Mouse (Mus musculus) liver, embryonic 14 days (tissue): Measurements from ENCODE around the gene Anapc2. TPM values are rescaled to one million over a fixed set of nuclear protein-coding genes. Genes with fewer than 3 reads are reported as not detected.

Experiments
- polyA plus RNA-seq: library from polyadenylated mRNA; depleted of rRNA; stranded (reverse); fragments of >200 nt; gene quantifications from 2 replicates; pipeline ENCODE4 v1.2.3, GENCODE M21; 2012; rRNA removed

The Anapc2 gene
- polyA plus RNA-seq: 21.4 and 24.9 TPM in 2 replicates

GRCm38 (mm10) chr2:25271827-25272511 is at the start of gene Anapc2, which contains the start of gene Ssna1:
Gene Anapc2 (plus strand): TSS chr2:25272478.
Gene Ssna1 (minus strand): TSS chr2:25272438.

GRCm38 (mm10) chr2:25224492-25224765 is 47.8 kb upstream of the Anapc2 start, which contains the start of gene Tubb4b:
Gene Tubb4b (minus strand): TSS chr2:25224702.

GRCm38 (mm10) chr2:25234050-25234449 is 38.2 kb upstream of the Anapc2 start, which contains the start of gene Slc34a3:
Gene Slc34a3 (minus strand): TSS chr2:25234364.

GRCm38 (mm10) chr2:25236614-25237013 is 35.7 kb upstream of the Anapc2 start, which contains the start of gene Rnf224:
Gene Rnf224 (minus strand): TSS chr2:25236787.

GRCm38 (mm10) chr2:25242101-25242506 is 30.2 kb upstream of the Anapc2 start, which contains the start of the genes Rnf208 and Cysrt1:
Gene Rnf208 (plus strand): TSS chr2:25242255.
Gene Cysrt1 (minus strand): TSS chr2:25242452.

GRCm38 (mm10) chr2:25246183-25247072 is 25.9 kb upstream of the Anapc2 start, which contains the start of gene AL732309.1:
Gene AL732309.1 (minus strand): TSS chr2:25246863.

GRCm38 (mm10) chr2:25255284-25255779 is 16.9 kb upstream of the Anapc2 start, which contains the start of gene Tmem203:
Gene Tmem203 (plus strand): TSS chr2:25255439.

GRCm38 (mm10) chr2:25262291-25262767 is 9.9 kb upstream of the Anapc2 start, which contains the start of gene Tprn:
Gene Tprn (plus strand): TSS chr2:25262618.

GRCm38 (mm10) chr2:25287927-25288649 is 15.8 kb downstream of the Anapc2 start, which contains the start of gene Tmem210:
Gene Tmem210 (plus strand): TSS chr2:25288145.

GRCm38 (mm10) chr2:25289651-25290050 is 17.4 kb downstream of the Anapc2 start, which contains the start of gene Lrrc26:
Gene Lrrc26 (plus strand): TSS chr2:25289915.

GRCm38 (mm10) chr2:25318971-25319773 is 46.9 kb downstream of the Anapc2 start, which contains the start of gene Grin1:
Gene Grin1 (minus strand): TSS chr2:25319187.

GRCm38 (mm10) chr2:25332286-25333160 is 60.2 kb downstream of the Anapc2 start, which contains the start of gene Man1b1:
Gene Man1b1 (plus strand): TSS chr2:25332338.

Other genes with a start within 250 kb of the Anapc2 start
- gene Nsmf, start 218.1 kb upstream of the Anapc2 start, polyA plus RNA-seq: 9.4 and 9.6 TPM in 2 replicates
- 4.1 and 5.2 TPM in 2 replicates for gene Entpd8, start 192.2 kb upstream of the Anapc2 start, polyA plus RNA-seq
- gene Noxa1, start 177.3 kb upstream of the Anapc2 start, polyA plus RNA-seq: 1.2 and 1.5 TPM in 2 replicates
- gene Nrarp, start 91.7 kb upstream of the Anapc2 start, polyA plus RNA-seq: 3.4 and 4.2 TPM in 2 replicates
- gene Tor4a, start 75.6 kb upstream of the Anapc2 start, polyA plus RNA-seq: 2.9 and 4.0 TPM in 2 replicates
- 16.1 and 18.8 TPM in 2 replicates for gene Nelfb, start 61.0 kb upstream of the Anapc2 start, polyA plus RNA-seq
- gene Stpg3, start 57.8 kb upstream of the Anapc2 start, polyA plus RNA-seq: not detected in 2 replicates
- gene Fam166a, start 53.7 kb upstream of the Anapc2 start, polyA plus RNA-seq: 0.03 and 1.2 TPM in 2 replicates
- 658 and 704 TPM in 2 replicates for gene Tubb4b, start 47.8 kb upstream of the Anapc2 start, polyA plus RNA-seq
- gene Slc34a3, start 38.1 kb upstream of the Anapc2 start, polyA plus RNA-seq: not detected in 2 replicates
- 0.02 TPM in 1 of 2 replicates, not detected in the other for gene Rnf224, start 35.7 kb upstream of the Anapc2 start, polyA plus RNA-seq
- 0.60 and 0.69 TPM in 2 replicates for gene Rnf208, start 30.2 kb upstream of the Anapc2 start, polyA plus RNA-seq
- not detected in 2 replicates for gene Cysrt1, start 30.0 kb upstream of the Anapc2 start, polyA plus RNA-seq
- gene AL732309.1, start 25.6 kb upstream of the Anapc2 start, polyA plus RNA-seq: 4.7 and 5.3 TPM in 2 replicates
- 6.5 and 7.9 TPM in 2 replicates for gene Tmem203, start 17.0 kb upstream of the Anapc2 start, polyA plus RNA-seq
- gene Tprn, start 9.9 kb upstream of the Anapc2 start, polyA plus RNA-seq: 2.0 and 3.1 TPM in 2 replicates
- 70.9 and 83.9 TPM in 2 replicates for gene Ssna1, start within 50 bp of the Anapc2 start, polyA plus RNA-seq
- not detected in 2 replicates for gene Tmem210, start 15.7 kb downstream of the Anapc2 start, polyA plus RNA-seq
- gene Lrrc26, start 17.4 kb downstream of the Anapc2 start, polyA plus RNA-seq: 0.02 TPM in 1 of 2 replicates, not detected in the other
- 0.02 and 0.03 TPM in 2 replicates for gene Grin1, start 46.7 kb downstream of the Anapc2 start, polyA plus RNA-seq
- 5.0 and 8.0 TPM in 2 replicates for gene Man1b1, start 59.9 kb downstream of the Anapc2 start, polyA plus RNA-seq
- 9.5 and 11.0 TPM in 2 replicates for gene Dpp7, start 83.9 kb downstream of the Anapc2 start, polyA plus RNA-seq
- gene Uap1l1, start 93.2 kb downstream of the Anapc2 start, polyA plus RNA-seq: 3.3 and 4.3 TPM in 2 replicates
- gene Sapcd2, start 99.8 kb downstream of the Anapc2 start, polyA plus RNA-seq: 18.3 and 19.0 TPM in 2 replicates
- 0.18 and 0.22 TPM in 2 replicates for gene Entpd2, start 123.4 kb downstream of the Anapc2 start, polyA plus RNA-seq
- gene Npdc1, start 126.9 kb downstream of the Anapc2 start, polyA plus RNA-seq: 3.2 and 3.7 TPM in 2 replicates
- gene Fut7, start 150.8 kb downstream of the Anapc2 start, polyA plus RNA-seq: 0.37 and 0.68 TPM in 2 replicates
- 1.9 and 2.4 TPM in 2 replicates for gene Abca2, start 156.2 kb downstream of the Anapc2 start, polyA plus RNA-seq
- gene Clic3, start 184.4 kb downstream of the Anapc2 start, polyA plus RNA-seq: 0.14 and 0.23 TPM in 2 replicates
- 7.5 and 7.9 TPM in 2 replicates for gene Paxx, start 188.6 kb downstream of the Anapc2 start, polyA plus RNA-seq
- 0.21 TPM in 2 replicates for gene Ptgds, start 197.6 kb downstream of the Anapc2 start, polyA plus RNA-seq
- not detected in 2 replicates for gene Lcn12, start 221.4 kb downstream of the Anapc2 start, polyA plus RNA-seq
- gene Fbxw5, start 228.3 kb downstream of the Anapc2 start, polyA plus RNA-seq: 4.5 and 8.5 TPM in 2 replicates
- gene C8g, start 229.2 kb downstream of the Anapc2 start, polyA plus RNA-seq: 19.1 and 24.6 TPM in 2 replicates